Mouse (Mus musculus): Measurements from ENCODE around the gene Rfx2. TPM values are rescaled to one million over a fixed set of nuclear protein-coding genes. Genes with fewer than 3 reads are reported as not detected.
A peak's percentile ranks its signal among the peaks of the same experiment; 100 is the strongest.

Gene Rfx2
- polyA plus RNA-seq, 1 experiment from 2014 or later, result 6.7 TPM

- H3K4me3 ChIP-seq (ENCODE audit: low read depth, low read length), result no peak overlapping the region
- no peak overlapping the region for H3K4me2 ChIP-seq (replicated peaks; ENCODE audit: low read depth, low read length)
- WGBS, result 69% methylated on average over 15 of the region's 15 CpGs
These were observed 39.6 kb upstream of the Rfx2 start for GRCm38 (mm10) chr17:56870287-56870953.

GRCm38 (mm10) chr17:56869481-56869977 is 38.7 kb upstream of the Rfx2 start:
- WGBS, result 61% methylated on average over 9 of the region's 9 CpGs
- no peaks in the 10 kb centered on the region for H3K36me3 ChIP-seq (ENCODE audit: control insufficient read depth, insufficient read depth, low read length)
- ATAC-seq (ENCODE audit: low FRiP score), result no peak

More at GRCm38 (mm10) chr17:56870287-56870953, 39.6 kb upstream of the Rfx2 start:
- H3K9ac ChIP-seq (ENCODE audit: low read depth, low read length), result no peak overlapping the region
- H3K4me1 ChIP-seq (replicated peaks; ENCODE audit: control insufficient read depth, insufficient read depth, low read length), result no peaks in the 10 kb centered on the region
- no peaks in the 10 kb centered on the region for H3K36me3 ChIP-seq (ENCODE audit: control insufficient read depth, insufficient read depth, low read length)
- no peak overlapping the region for H3K27ac ChIP-seq (ENCODE audit: low read depth, low read length)
- H3K27me3 ChIP-seq (ENCODE audit: control insufficient read depth, insufficient read depth, low read length), result no peaks in the 10 kb centered on the region
- ATAC-seq (ENCODE audit: low FRiP score) (no peak), DNase-seq (ENCODE audit: low spot score) (no peak)
- H3K9me3 ChIP-seq (ENCODE audit: control insufficient read depth, low read length), result no peaks in the 10 kb centered on the region

GRCm38 (mm10) chr17:56866071-56866470 is 35.3 kb upstream of the Rfx2 start:
- H3K9ac ChIP-seq (ENCODE audit: low read depth, low read length), result no peak overlapping the region
- no peak overlapping the region for H3K4me3 ChIP-seq (ENCODE audit: low read depth, low read length)
- DNase-seq (ENCODE audit: low spot score), result no peak
- no peak overlapping the region for H3K27ac ChIP-seq (ENCODE audit: low read depth, low read length)
- no peak overlapping the region for H3K4me2 ChIP-seq (replicated peaks; ENCODE audit: low read depth, low read length)
- H3K27me3 ChIP-seq (ENCODE audit: control insufficient read depth, insufficient read depth, low read length), result no peaks in the 10 kb centered on the region
- WGBS, result 78% methylated on average over 7 of the region's 7 CpGs
- no peaks in the 10 kb centered on the region for H3K4me1 ChIP-seq (replicated peaks; ENCODE audit: control insufficient read depth, insufficient read depth, low read length)
- no peaks in the 10 kb centered on the region for H3K9me3 ChIP-seq (ENCODE audit: control insufficient read depth, low read length)
- no peak for ATAC-seq (ENCODE audit: low FRiP score)
- H3K36me3 ChIP-seq (ENCODE audit: control insufficient read depth, insufficient read depth, low read length), result no peaks in the 10 kb centered on the region

More at GRCm38 (mm10) chr17:56869481-56869977, 38.7 kb upstream of the Rfx2 start:
- Histone ChIP-seq H3K4me1 (replicated peaks; ENCODE audit: control insufficient read depth, insufficient read depth, low read length) (no peaks in the 10 kb centered on the region), H3K4me3 (ENCODE audit: low read depth, low read length) (no peak overlapping the region), H3K4me2 (replicated peaks; ENCODE audit: low read depth, low read length) (no peak overlapping the region), H3K9ac (ENCODE audit: low read depth, low read length) (no peak overlapping the region), H3K27ac (ENCODE audit: low read depth, low read length) (no peak overlapping the region), H3K9me3 (ENCODE audit: control insufficient read depth, low read length) (no peaks in the 10 kb centered on the region), H3K27me3 (ENCODE audit: control insufficient read depth, insufficient read depth, low read length) (no peaks in the 10 kb centered on the region)
- no peak for DNase-seq (ENCODE audit: low spot score)

GRCm38 (mm10) chr17:56861197-56861596 is 30.4 kb upstream of the Rfx2 start:
- 54% methylated on average over 3 of the region's 3 CpGs for WGBS
- Histone ChIP-seq H3K36me3 (ENCODE audit: control insufficient read depth, insufficient read depth, low read length) (no peaks in the 10 kb centered on the region), H3K4me1 (replicated peaks; ENCODE audit: control insufficient read depth, insufficient read depth, low read length) (no peaks in the 10 kb centered on the region), H3K9me3 (ENCODE audit: control insufficient read depth, low read length) (no peaks in the 10 kb centered on the region), H3K27ac (ENCODE audit: low read depth, low read length) (no peak overlapping the region), H3K9ac (ENCODE audit: low read depth, low read length) (no peak overlapping the region), H3K27me3 (ENCODE audit: control insufficient read depth, insufficient read depth, low read length) (no peaks in the 10 kb centered on the region), H3K4me3 (ENCODE audit: low read depth, low read length) (no peak overlapping the region), H3K4me2 (replicated peaks; ENCODE audit: low read depth, low read length) (no peak overlapping the region)
- ATAC-seq (ENCODE audit: low FRiP score), result no peak
- DNase-seq (ENCODE audit: low spot score), result no peak

- Histone ChIP-seq H3K4me2 (replicated peaks; ENCODE audit: low read depth, low read length) (no peak overlapping the region), H3K27me3 (ENCODE audit: control insufficient read depth, insufficient read depth, low read length) (no peaks in the 10 kb centered on the region), H3K4me3 (ENCODE audit: low read depth, low read length) (no peak overlapping the region), H3K9ac (ENCODE audit: low read depth, low read length) (no peak overlapping the region), H3K4me1 (replicated peaks; ENCODE audit: control insufficient read depth, insufficient read depth, low read length) (no peaks in the 10 kb centered on the region), H3K9me3 (ENCODE audit: control insufficient read depth, low read length) (no peaks in the 10 kb centered on the region), H3K36me3 (ENCODE audit: control insufficient read depth, insufficient read depth, low read length) (no peaks in the 10 kb centered on the region), H3K27ac (ENCODE audit: low read depth, low read length) (no peak overlapping the region)
- ATAC-seq (ENCODE audit: low FRiP score) (no peak), DNase-seq (ENCODE audit: low spot score) (no peak)
- WGBS, result 57% methylated on average over 7 of the region's 7 CpGs
These were observed 28.1 kb upstream of the Rfx2 start for GRCm38 (mm10) chr17:56858922-56859321.

- peak; percentile 19; the same call in 1 of the 2 replicates for ATAC-seq (ENCODE audit: low FRiP score)
- Histone ChIP-seq H3K27me3 (ENCODE audit: control insufficient read depth, insufficient read depth, low read length) (no peaks in the 10 kb centered on the region), H3K27ac (ENCODE audit: low read depth, low read length) (no peak overlapping the region), H3K36me3 (ENCODE audit: control insufficient read depth, insufficient read depth, low read length) (no peaks in the 10 kb centered on the region), H3K4me3 (ENCODE audit: low read depth, low read length) (no peak overlapping the region), H3K9me3 (ENCODE audit: control insufficient read depth, low read length) (no peaks in the 10 kb centered on the region), H3K4me2 (replicated peaks; ENCODE audit: low read depth, low read length) (no peak overlapping the region), H3K9ac (ENCODE audit: low read depth, low read length) (no peak overlapping the region), H3K4me1 (replicated peaks; ENCODE audit: control insufficient read depth, insufficient read depth, low read length) (no peaks in the 10 kb centered on the region)
- WGBS, result 55% methylated on average over 4 of the region's 4 CpGs
- peak; percentile 75 for DNase-seq (ENCODE audit: low spot score)
These were observed 27.4 kb upstream of the Rfx2 start for GRCm38 (mm10) chr17:56858216-56858615.

- no peak overlapping the region for H3K27ac ChIP-seq (ENCODE audit: low read depth, low read length)
- 85% methylated on average over 3 of the region's 3 CpGs for WGBS
- no peaks in the 10 kb centered on the region for H3K27me3 ChIP-seq (ENCODE audit: control insufficient read depth, insufficient read depth, low read length)
- no peaks in the 10 kb centered on the region for H3K36me3 ChIP-seq (ENCODE audit: control insufficient read depth, insufficient read depth, low read length)
- DNase-seq (ENCODE audit: low spot score), result no peak
- no peaks in the 10 kb centered on the region for H3K4me1 ChIP-seq (replicated peaks; ENCODE audit: control insufficient read depth, insufficient read depth, low read length)
- no peak overlapping the region for H3K4me2 ChIP-seq (replicated peaks; ENCODE audit: low read depth, low read length)
- H3K9me3 ChIP-seq (ENCODE audit: control insufficient read depth, low read length), result no peaks in the 10 kb centered on the region
- no peak overlapping the region for H3K9ac ChIP-seq (ENCODE audit: low read depth, low read length)
- ATAC-seq (ENCODE audit: low FRiP score), result no peak
- H3K4me3 ChIP-seq (ENCODE audit: low read depth, low read length), result no peak overlapping the region
These were observed 24.6 kb upstream of the Rfx2 start for GRCm38 (mm10) chr17:56855421-56855820.

- Histone ChIP-seq H3K27ac (ENCODE audit: low read depth, low read length) (no peak overlapping the region), H3K4me2 (replicated peaks; ENCODE audit: low read depth, low read length) (no peak overlapping the region), H3K9me3 (ENCODE audit: control insufficient read depth, low read length) (no peaks in the 10 kb centered on the region), H3K4me3 (ENCODE audit: low read depth, low read length) (no peak overlapping the region), H3K9ac (ENCODE audit: low read depth, low read length) (no peak overlapping the region), H3K27me3 (ENCODE audit: control insufficient read depth, insufficient read depth, low read length) (no peaks in the 10 kb centered on the region), H3K36me3 (ENCODE audit: control insufficient read depth, insufficient read depth, low read length) (no peaks in the 10 kb centered on the region), H3K4me1 (replicated peaks; ENCODE audit: control insufficient read depth, insufficient read depth, low read length) (no peaks in the 10 kb centered on the region)
- ATAC-seq (ENCODE audit: low FRiP score) (no peak), DNase-seq (ENCODE audit: low spot score) (no peak)
- 84% methylated on average over 3 of the region's 3 CpGs for whole genome bisulfite sequencing
These were observed 20.4 kb upstream of the Rfx2 start for GRCm38 (mm10) chr17:56851167-56851566.

GRCm38 (mm10) chr17:56849710-56850109 is 18.9 kb upstream of the Rfx2 start:
- no peak overlapping the region for H3K9ac ChIP-seq (ENCODE audit: low read depth, low read length)
- H3K4me1 ChIP-seq (replicated peaks; ENCODE audit: control insufficient read depth, insufficient read depth, low read length), result no peaks in the 10 kb centered on the region
- no peak overlapping the region for H3K4me3 ChIP-seq (ENCODE audit: low read depth, low read length)
- no peak overlapping the region for H3K27ac ChIP-seq (ENCODE audit: low read depth, low read length)
- 70% methylated on average over 13 of the region's 13 CpGs for WGBS
- ATAC-seq (ENCODE audit: low FRiP score), result no peak
- no peaks in the 10 kb centered on the region for H3K9me3 ChIP-seq (ENCODE audit: control insufficient read depth, low read length)
- H3K27me3 ChIP-seq (ENCODE audit: control insufficient read depth, insufficient read depth, low read length), result no peaks in the 10 kb centered on the region
- no peak for DNase-seq (ENCODE audit: low spot score)
- no peaks in the 10 kb centered on the region for H3K36me3 ChIP-seq (ENCODE audit: control insufficient read depth, insufficient read depth, low read length)
- H3K4me2 ChIP-seq (replicated peaks; ENCODE audit: low read depth, low read length), result no peak overlapping the region
